Mouse (Mus musculus) CD8-positive naive resting alpha-beta T cell, adult 2 months (primary cell): ENCODE results near the gene Klc4.

Experiments
- DNase-seq, 2 experiments: peaks; one replicate each; pipeline ENCODE4 v3.0.0; 2022; ENCODE audit warnings: low read depth in 2 of 2, low spot score in 2 of 2

Klc4 gene

GRCm38 (mm10) chr17:46593124-46593523 lies 52.7 kb downstream of the Klc4 start:
- no peak for DNase-seq

GRCm38 (mm10) chr17:46591406-46591805 lies 54.4 kb downstream of the Klc4 start:
- no peak for DNase-seq

GRCm38 (mm10) chr17:46590439-46590838 lies 55.4 kb downstream of the Klc4 start:
- no peak for DNase-seq

GRCm38 (mm10) chr17:46589635-46590314 lies 56.0 kb downstream of the Klc4 start:
- DNase-seq, result no peak

- no peak for DNase-seq
Measured at GRCm38 (mm10) chr17:46588913-46589312, 56.9 kb downstream of the Klc4 start.

- DNase-seq, result no peak
Measured at GRCm38 (mm10) chr17:46588173-46588572, 57.6 kb downstream of the Klc4 start.

GRCm38 (mm10) chr17:46586327-46586726 lies 59.5 kb downstream of the Klc4 start:
- DNase-seq, result no peak
